ENCODE assay signal across 9 mouse cellular contexts in genomic region chr2:128758724-128759340, GRCm38 (mm10). TPM values are rescaled to one million over a fixed set of nuclear protein-coding genes. Genes with fewer than 3 reads are reported as not detected.
DNase-seq lines count a peak whose midpoint lies in the region; ATAC-seq lines count a peak whose summit lies in the region.
"Had no signal": no experiment of that assay in that cellular context is flagged by ENCODE, and none has a peak within 500 bp of the region (broad histone marks: within the 10 kb centered on the region; RNA-seq: fewer than 3 reads in every experiment).

No protein-coding gene starts in this region.

- H3K36me3 ChIP-seq in neural tube, embryonic 13.5 days: no peaks in the 10 kb centered on the region
- H3K36me3 ChIP-seq in intestine, embryonic 16.5 days (ENCODE audit: control insufficient read depth, insufficient read depth, low read length): peaks cover 8% of the 10 kb centered on the region; the same call in 1 of the 2 replicates

- 42% methylated on average over 10 of the region's 10 CpGs for WGBS in neural tube, embryonic 13.5 days
- 50% methylated on average over 10 of the region's 10 CpGs for WGBS in intestine, embryonic 16.5 days

- H3K4me2 ChIP-seq in neural tube, embryonic 13.5 days: peak overlapping the region; percentile 20; the same call in 1 of the 2 replicates
- H3K4me2 ChIP-seq in intestine, embryonic 16.5 days (ENCODE audit: low read depth, low read length): no peak overlapping the region
- H3K4me2 ChIP-seq: embryonic facial prominence, embryonic 15.5 days had no signal

- H3K9me3 ChIP-seq in neural tube, embryonic 13.5 days: no peaks in the 10 kb centered on the region
- no peaks in the 10 kb centered on the region for H3K9me3 ChIP-seq in intestine, embryonic 16.5 days (ENCODE audit: control insufficient read depth, low read length)
- H3K9me3 ChIP-seq: embryonic facial prominence, embryonic 15.5 days had no signal

- no peaks in the 10 kb centered on the region for H3K27me3 ChIP-seq in neural tube, embryonic 13.5 days
- H3K27me3 ChIP-seq in intestine, embryonic 16.5 days (replicated peaks; ENCODE audit: control insufficient read depth, insufficient read depth, low read length): no peaks in the 10 kb centered on the region
- H3K27me3 ChIP-seq: embryonic facial prominence, embryonic 15.5 days had no signal

- no peak overlapping the region for H3K9ac ChIP-seq in neural tube, embryonic 13.5 days
- no peak overlapping the region for H3K9ac ChIP-seq in intestine, embryonic 16.5 days (ENCODE audit: low read depth, low read length)
- H3K9ac ChIP-seq: embryonic facial prominence, embryonic 15.5 days had no signal

- H3K27ac ChIP-seq in neural tube, embryonic 13.5 days (replicated peaks): no peak overlapping the region
- H3K27ac ChIP-seq in intestine, embryonic 16.5 days (ENCODE audit: low read length): no peak overlapping the region
- H3K27ac ChIP-seq: embryonic facial prominence, embryonic 15.5 days had no signal

- peaks cover 6% of the 10 kb centered on the region for H3K4me1 ChIP-seq in neural tube, embryonic 13.5 days (replicated peaks)
- 0 out of 2 replicates have a peak, but pooled peaks cover 5% of the 10 kb centered on the region for H3K4me1 ChIP-seq in intestine, embryonic 16.5 days (ENCODE audit: control insufficient read depth, insufficient read depth, low read length)
- H3K4me1 ChIP-seq: embryonic facial prominence, embryonic 15.5 days had no signal

- peak; percentile 96 for DNase-seq in heart, adult 11 months
- no peak for DNase-seq in heart, adult 8-10 months (ENCODE audit: low spot score)
- DNase-seq in neural tube, embryonic 10.5 days (ENCODE audit: extremely low spot score, low spot score): no peak
- peak; percentile 29 to 39 for DNase-seq in heart, postnatal 36 days
- peak; percentile 38 for DNase-seq in retina, postnatal 7 days (ENCODE audit: low read depth, low spot score)
- DNase-seq in embryo, embryonic 9.5 days (ENCODE audit: extremely low spot score): no peak

- H3K4me3 ChIP-seq in neural tube, embryonic 13.5 days: no peak overlapping the region
- no peak overlapping the region for H3K4me3 ChIP-seq in intestine, embryonic 16.5 days (ENCODE audit: low read length)
- H3K4me3 ChIP-seq: embryonic facial prominence, embryonic 15.5 days had no signal

- ATAC-seq in neural tube, embryonic 13.5 days (ENCODE audit: low read depth): peak; percentile 53
- ATAC-seq in intestine, embryonic 16.5 days: no peak

- intact Hi-C loops in heart, postnatal 36 days (cut with DNase I): loop anchor here (1.0 kb wide), 1 partner anchor 14 kb away; no protein-coding TSS in a partner anchor

RNA-seq across cellular contexts. Expression of gene Tmem87b, which starts 59.1 kb away (rescaled TPM):
- 10 to 100 TPM; 18.0 to 20.6 (median 19.3) TPM for total RNA-seq in heart, adult 8-10 months (2022)
- 35.6 and 37.4 TPM in 2 replicates for polyA plus RNA-seq in neural tube, embryonic 13.5 days (2015; fragmentation: Nextera tagmentation; extraction: Ambion mirVana)
- 10 to 100 TPM; 20.2 to 25.1 TPM for total RNA-seq in heart, postnatal 36 days (2021)
- 54.6 and 62.4 TPM in 2 replicates for polyA plus RNA-seq in intestine, embryonic 16.5 days (2015; fragmentation: Nextera tagmentation; extraction: Ambion mirVana)

Comparison
In these comparisons a context has a peak if more than half of its experiments do, and no peak if none do; other contexts are left out.
1. DNase-seq: peak in heart, adult 11 months (single experiment), heart, postnatal 36 days (2 of 2) and retina, postnatal 7 days (single experiment); none in heart, adult 8-10 months (single experiment), neural tube, embryonic 10.5 days (single experiment) and embryo, embryonic 9.5 days (single experiment).